Mouse (Mus musculus) kidney, adult 2 months (tissue): ENCODE measurements around the gene Aqp5.

Experiments used
- CTCF ChIP-seq: fragments of 200-500 bp; conservative IDR thresholded peaks from 2 replicates; pipeline ENCODE4 v1.5.1; 2011; ENCODE audit warnings: low read depth, mild to moderate bottlenecking, control low read depth, low read length, moderate library complexity, mixed read lengths; ENCODE audit not compliant: insufficient read depth, insufficient read length
- POLR2A ChIP-seq: fragments of 200-500 bp; IDR thresholded peaks from one replicate; pipeline ENCODE4 v1.6.1; 2011; ENCODE audit warnings: low read depth, low read length, control low read depth

DNA sequence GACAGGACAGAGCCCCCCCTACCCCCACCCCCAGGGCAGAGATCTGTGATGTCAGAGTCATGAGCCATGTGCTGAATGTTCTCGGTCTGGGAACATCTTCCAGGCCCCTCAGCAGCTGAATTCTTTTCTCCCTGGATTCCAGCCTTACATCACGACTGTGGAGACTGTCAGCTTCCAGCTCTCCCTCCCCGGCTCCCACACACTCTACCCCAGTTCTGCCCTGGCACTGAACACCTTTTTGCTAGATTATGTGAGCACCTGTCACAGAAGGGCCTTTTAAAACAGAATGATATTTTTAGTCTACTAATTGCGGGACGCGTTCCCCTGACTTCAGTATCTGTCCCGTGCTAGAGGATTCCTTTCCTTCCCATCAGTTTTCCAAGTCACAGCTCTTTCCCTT is 21.0 kb downstream of the Aqp5 start:
- no peak for TF ChIP-seq CTCF
- TF ChIP-seq POLR2A: no peak
